In genomic region chr5:115507981-115508858, GRCm38 (mm10) we compare ENCODE assay signal across 9 mouse cellular contexts. TPM values are rescaled to one million over a fixed set of nuclear protein-coding genes. Genes with fewer than 3 reads are reported as not detected.
DNase-seq lines count a peak whose midpoint lies in the region; ATAC-seq lines count a peak whose summit lies in the region.
"Had no signal": no experiment of that assay in that cellular context is flagged by ENCODE, and none has a peak within 500 bp of the region (broad histone marks: within the 10 kb centered on the region; RNA-seq: fewer than 3 reads in every experiment).

No protein-coding gene starts in this region.

- intact Hi-C loops in gastrocnemius, postnatal 14 days (cut with DNase I; ENCODE audit: low total_unique reads) = no loop called here
- intact Hi-C loops in heart, postnatal 10 days (cut with DNase I) = no loop called here
- intact Hi-C loops in left cerebral cortex, postnatal 25 days (cut with DNase I) = no loop called here

- H3K27me3 ChIP-seq in midbrain, embryonic 13.5 days = no peaks in the 10 kb centered on the region

- 45% methylated on average over 18 of the region's 18 CpGs for WGBS in midbrain, embryonic 13.5 days

- peak overlapping the region; percentile 86 for H3K4me3 ChIP-seq in midbrain, embryonic 13.5 days (replicated peaks)

- H3K4me2 ChIP-seq in midbrain, embryonic 13.5 days (replicated peaks) = peak overlapping the region; percentile 86

- H3K9ac ChIP-seq in midbrain, embryonic 13.5 days (replicated peaks) = peak overlapping the region; percentile 90

- H3K4me1 ChIP-seq in midbrain, embryonic 13.5 days (replicated peaks) = peaks cover 36% of the 10 kb centered on the region

- peak; percentile 40 for DNase-seq in gastrocnemius, postnatal 14 days
- no peak for DNase-seq in gastrocnemius, postnatal 10 days
- DNase-seq in cerebellum, adult 9-11 months = peak; percentile 81
- DNase-seq in heart, postnatal 10 days = peak; percentile 72 to 74
- DNase-seq in kidney, postnatal 4 days = peak; percentile 67 to 72
- no peak for DNase-seq in layer of hippocampus, postnatal 36 days
- DNase-seq in left cerebral cortex, postnatal 25 days (ENCODE audit: low spot score in 2 of 2) = no peak

- H3K9me3 ChIP-seq in midbrain, embryonic 13.5 days = no peaks in the 10 kb centered on the region

- H3K27ac ChIP-seq in midbrain, embryonic 13.5 days = no peak overlapping the region

- ATAC-seq in midbrain, embryonic 13.5 days = no peak

- H3K36me3 ChIP-seq in midbrain, embryonic 13.5 days = no peaks in the 10 kb centered on the region

RNA-seq across cellular contexts. Expression of gene Pxn, which starts 1.7 kb away (rescaled TPM):
- 10 to 100 TPM; 80.6 to 83.4 TPM for total RNA-seq in gastrocnemius, postnatal 14 days (2021)
- total RNA-seq in gastrocnemius, postnatal 10 days (2021) = 100 to 1,000 TPM; 107 to 130 TPM
- 10 to 100 TPM; 58.9 to 64.7 TPM for total RNA-seq in heart, postnatal 10 days (2021)
- 16.2 and 18.3 TPM in 2 replicates for polyA plus RNA-seq in midbrain, embryonic 13.5 days (2015; fragmentation: Nextera tagmentation; extraction: Ambion mirVana)
- total RNA-seq in layer of hippocampus, postnatal 36 days (2021) = 10 to 100 TPM; 39.8 to 46.1 TPM
- total RNA-seq in left cerebral cortex, postnatal 25 days (2021) = 10 to 100 TPM; 19.9 to 21.0 TPM

RNA-seq across cellular contexts. Expression of gene Sirt4, which starts 23.7 kb away (rescaled TPM):
- total RNA-seq in gastrocnemius, postnatal 14 days (2021) = 10 to 100 TPM; 10.3 to 16.6 TPM
- total RNA-seq in gastrocnemius, postnatal 10 days (2021) = 10 to 100 TPM; 12.7 to 16.6 TPM
- 10 to 100 TPM; 14.3 to 20.2 TPM for total RNA-seq in heart, postnatal 10 days (2021)
- polyA plus RNA-seq in midbrain, embryonic 13.5 days (2015; fragmentation: Nextera tagmentation; extraction: Ambion mirVana) = 26.1 and 28.7 TPM in 2 replicates
- 10 to 100 TPM; 46.4 to 50.7 TPM for total RNA-seq in layer of hippocampus, postnatal 36 days (2021)
- total RNA-seq in left cerebral cortex, postnatal 25 days (2021) = 10 to 100 TPM; 31.1 to 34.0 TPM

RNA-seq across cellular contexts. Expression of gene Pla2g1b, which starts 42.2 kb away (rescaled TPM):
- not detected for total RNA-seq in gastrocnemius, postnatal 14 days (2021)
- total RNA-seq in gastrocnemius, postnatal 10 days (2021) = not detected
- total RNA-seq in heart, postnatal 10 days (2021) = not detected
- not detected in 2 replicates for polyA plus RNA-seq in midbrain, embryonic 13.5 days (2015; fragmentation: Nextera tagmentation; extraction: Ambion mirVana)
- total RNA-seq in layer of hippocampus, postnatal 36 days (2021) = not detected
- total RNA-seq in left cerebral cortex, postnatal 25 days (2021) = not detected
- total RNA-seq: layer of hippocampus, postnatal 10 days had no signal

RNA-seq across cellular contexts. Expression of gene Rplp0, which starts 51.0 kb away (rescaled TPM):
- total RNA-seq in gastrocnemius, postnatal 14 days (2021) = 100 to 1,000 TPM; 780 to 872 TPM
- 100 to 1,000 TPM; 938 to 959 TPM for total RNA-seq in gastrocnemius, postnatal 10 days (2021)
- total RNA-seq in heart, postnatal 10 days (2021) = 100 to 1,000 TPM; 788 to 793 TPM
- 905 and 914 TPM in 2 replicates for polyA plus RNA-seq in midbrain, embryonic 13.5 days (2015; fragmentation: Nextera tagmentation; extraction: Ambion mirVana)
- 100 to 1,000 TPM; 223 to 227 TPM for total RNA-seq in layer of hippocampus, postnatal 36 days (2021)
- 100 to 1,000 TPM; 208 to 218 TPM for total RNA-seq in left cerebral cortex, postnatal 25 days (2021)

RNA-seq across cellular contexts. Expression of gene Gcn1l1, which starts 56.8 kb away (rescaled TPM):
- total RNA-seq in gastrocnemius, postnatal 14 days (2021) = 10 to 100 TPM; 28.7 to 31.3 TPM
- total RNA-seq in gastrocnemius, postnatal 10 days (2021) = 10 to 100 TPM; 33.4 to 41.7 TPM
- 10 to 100 TPM; 47.2 to 51.7 TPM for total RNA-seq in heart, postnatal 10 days (2021)
- polyA plus RNA-seq in midbrain, embryonic 13.5 days (2015; fragmentation: Nextera tagmentation; extraction: Ambion mirVana) = 48.6 and 49.1 TPM in 2 replicates
- total RNA-seq in layer of hippocampus, postnatal 36 days (2021) = 10 to 100 TPM; 69.4 to 73.1 TPM
- 10 to 100 TPM; 61.4 to 75.7 TPM for total RNA-seq in left cerebral cortex, postnatal 25 days (2021)

Comparison
In these comparisons a context has a peak if more than half of its experiments do, and no peak if none do; other contexts are left out.
1. DNase-seq: peak in gastrocnemius, postnatal 14 days (single experiment), cerebellum, adult 9-11 months (single experiment), heart, postnatal 10 days (2 of 2) and kidney, postnatal 4 days (2 of 2); none in gastrocnemius, postnatal 10 days (single experiment), layer of hippocampus, postnatal 36 days (0 of 2) and left cerebral cortex, postnatal 25 days (0 of 2).